Mouse (Mus musculus): ENCODE measurements around the gene Gm9513.

The Gm9513 gene

DNA sequence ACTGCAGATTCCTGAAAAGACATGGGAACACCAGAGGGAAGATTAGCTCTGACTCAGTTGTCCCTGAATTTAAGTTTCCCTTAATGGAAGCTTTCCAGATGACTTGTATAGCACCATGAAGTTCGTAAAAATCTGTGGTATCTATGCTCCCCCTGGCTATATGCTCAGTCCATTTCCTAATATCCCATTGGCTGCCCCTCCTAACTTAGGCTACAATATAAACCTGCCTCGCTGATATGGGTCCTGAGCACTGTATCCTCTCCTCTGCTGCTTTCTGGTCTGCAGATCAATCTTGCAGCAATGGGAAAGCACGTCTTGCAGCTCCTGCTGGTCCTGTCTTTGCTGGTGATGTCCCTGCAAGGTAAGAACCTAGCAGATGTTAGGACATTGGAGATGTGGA is at the start of gene Gm9513:
Gene Gm9513 (plus strand): TSS at position 301 of the 400 bp plus-strand sequence.
- DNase-seq: no peak

DNA sequence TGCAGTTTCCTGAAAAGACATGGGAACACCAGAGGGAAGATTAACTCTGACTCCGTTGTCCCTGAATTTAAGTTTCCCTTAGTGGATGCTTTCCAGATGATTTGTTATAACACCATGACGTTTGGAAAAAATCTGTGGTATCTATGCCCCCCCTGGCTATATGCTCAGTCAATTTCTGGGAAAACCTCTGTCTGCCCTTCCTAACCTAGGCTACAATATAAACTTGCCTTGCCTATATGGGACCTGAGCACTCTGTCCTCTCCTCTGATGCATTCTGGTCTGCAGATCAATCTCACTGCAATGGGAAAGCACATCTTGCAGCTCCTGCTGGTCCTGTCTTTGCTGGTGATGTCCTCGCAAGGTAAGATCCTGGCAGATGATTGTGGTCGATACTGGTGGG is 43.9 kb upstream of the Gm9513 start, which contains the start of gene Gm7257:
Gene Gm7257 (plus strand): TSS at position 301 of the 400 bp plus-strand sequence.
- DNase-seq: no peak

DNA sequence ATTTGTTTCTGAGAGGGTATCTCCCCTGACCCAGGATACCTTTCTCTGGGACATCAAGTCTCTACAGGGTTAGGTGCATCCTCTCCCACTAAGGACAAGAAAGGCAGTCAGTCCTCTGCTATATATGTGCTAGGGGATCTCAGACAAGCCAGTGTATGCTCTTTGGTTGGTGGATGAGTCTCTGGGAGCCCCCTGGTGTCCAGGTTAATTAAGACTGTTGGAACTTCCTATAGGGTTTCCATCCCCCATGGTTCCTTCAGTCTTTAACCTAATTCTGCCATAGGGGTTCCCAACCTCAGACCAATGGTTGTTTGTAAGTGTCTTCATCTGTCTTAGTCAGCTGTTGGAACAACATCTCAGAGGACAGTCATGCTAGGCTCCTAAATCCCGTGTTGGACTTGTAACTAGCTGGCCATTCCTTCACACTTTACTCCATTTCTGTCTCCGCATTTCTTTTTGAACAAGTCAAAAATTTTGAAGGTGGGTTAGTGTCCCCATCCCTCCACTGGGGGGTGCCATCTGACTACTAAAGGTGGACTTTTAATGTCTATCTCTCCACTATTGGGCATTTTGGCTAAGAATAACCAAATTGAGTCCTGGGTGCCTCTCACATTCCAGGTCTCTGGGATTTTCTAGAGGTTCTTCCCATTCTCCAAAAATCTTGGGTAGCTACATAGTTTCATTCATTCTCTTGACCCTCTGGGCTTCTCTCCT is 40.2 kb upstream of the Gm9513 start:
- DNase-seq: no peak

DNA sequence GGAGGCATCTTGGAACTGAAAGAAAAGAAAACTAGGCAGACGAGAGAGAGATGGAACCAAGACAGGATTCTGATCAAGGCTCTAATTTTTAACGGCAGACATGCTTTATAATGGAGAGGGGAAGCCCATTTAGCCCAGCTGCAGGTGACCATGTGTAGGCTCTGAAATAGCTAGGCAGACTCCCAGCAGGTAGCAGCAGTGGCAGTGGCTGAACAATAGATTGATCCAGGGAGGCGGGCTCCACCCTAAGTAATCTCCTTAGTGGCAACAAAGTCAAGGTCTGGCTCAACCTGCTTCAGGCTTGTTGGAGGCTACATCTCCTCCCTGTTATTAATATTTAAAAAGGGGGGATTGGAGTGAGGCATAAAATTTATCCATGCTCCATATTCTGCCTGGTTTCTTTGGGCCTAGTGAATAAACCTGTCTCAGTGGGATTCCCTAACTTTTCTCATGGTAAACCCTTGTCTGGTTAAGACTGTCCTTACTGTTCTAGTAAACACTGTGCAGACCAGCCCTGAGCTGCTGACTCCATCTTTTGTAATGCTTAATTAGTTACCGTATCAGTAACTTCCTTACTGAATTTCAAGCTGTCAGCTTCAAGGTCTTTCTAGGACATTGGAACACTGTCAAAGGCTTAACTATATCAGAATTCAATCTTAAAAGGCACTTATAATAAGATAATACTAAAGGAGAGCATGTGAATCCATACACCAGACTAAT is 19.2 kb downstream of the Gm9513 start:
- DNase-seq: no peak

DNA sequence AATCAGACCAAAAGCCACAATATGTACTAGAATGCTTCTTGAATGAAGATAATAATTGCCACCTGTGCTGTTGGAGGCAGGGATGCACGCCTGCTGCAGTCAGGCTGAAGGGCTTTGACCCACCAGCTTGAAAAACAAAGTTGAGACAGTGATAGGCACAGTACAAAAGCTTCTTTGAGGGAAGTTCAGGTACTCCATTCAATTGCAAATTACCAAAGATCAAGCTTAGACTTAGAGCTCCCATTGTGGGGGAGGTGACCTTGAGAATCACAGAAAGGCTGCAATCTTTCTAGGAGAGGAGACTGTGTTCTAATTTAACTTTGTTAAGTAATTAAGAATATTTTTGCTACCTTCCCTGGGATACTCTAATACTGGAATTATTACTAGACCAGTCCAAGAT is 20.4 kb downstream of the Gm9513 start:
- no peak for DNase-seq

DNA sequence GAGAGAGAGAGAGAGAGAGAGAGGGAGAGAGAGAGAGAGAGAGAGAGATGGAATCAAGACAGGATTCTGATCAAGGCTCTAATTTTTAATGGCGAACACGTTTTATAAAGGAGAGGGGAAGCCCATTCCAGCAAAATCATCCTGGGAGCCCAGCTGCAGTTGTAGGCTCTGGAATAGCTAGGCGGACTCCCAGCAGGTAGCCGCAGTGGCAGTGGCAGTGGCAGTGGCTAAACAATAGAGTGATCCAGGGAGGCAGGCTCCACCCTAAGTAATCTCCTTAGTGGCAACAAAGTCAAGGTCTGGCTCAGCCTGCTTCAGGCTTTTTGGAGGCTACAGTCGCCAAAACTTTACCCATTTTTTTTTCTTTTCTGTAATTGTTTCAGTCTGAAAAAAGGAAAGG is 28.8 kb downstream of the Gm9513 start:
- no peak for DNase-seq
